Comparison of ENCODE assay signal across 8 mouse cellular contexts in genomic region chr7:96778601-96778969, GRCm38 (mm10).
A peak's percentile ranks its signal among the peaks of the same experiment; 100 is the strongest.
DNase-seq lines count a peak whose midpoint lies in the region; ATAC-seq and TF ChIP-seq lines count a peak whose summit lies in the region.

No protein-coding gene starts in this region.

- no peak overlapping the region for H3K9ac ChIP-seq in forebrain, postnatal 0 days
- H3K9ac ChIP-seq in forebrain, embryonic 12.5 days: no peak overlapping the region
- no peak overlapping the region for H3K9ac ChIP-seq in midbrain, postnatal 0 days (replicated peaks; ENCODE audit: low read length, poor library complexity, severe bottlenecking)
- H3K9ac ChIP-seq in midbrain, embryonic 16.5 days (ENCODE audit: low read depth, low read length): no peak overlapping the region

- H3K27me3 ChIP-seq in forebrain, postnatal 0 days (ENCODE audit: insufficient read depth, low read length): no peaks in the 10 kb centered on the region
- no peaks in the 10 kb centered on the region for H3K27me3 ChIP-seq in forebrain, embryonic 12.5 days
- H3K27me3 ChIP-seq in midbrain, postnatal 0 days (ENCODE audit: insufficient read depth, low read length): no peaks in the 10 kb centered on the region
- H3K27me3 ChIP-seq in midbrain, embryonic 16.5 days (ENCODE audit: control insufficient read depth, insufficient read depth, low read depth, low read length): no peaks in the 10 kb centered on the region

- 82% methylated on average over 3 of the region's 3 CpGs for WGBS in forebrain, postnatal 0 days
- WGBS in forebrain, embryonic 12.5 days: 76% methylated on average over 3 of the region's 3 CpGs
- WGBS in midbrain, postnatal 0 days: 77% methylated on average over 3 of the region's 3 CpGs
- 76% methylated on average over 3 of the region's 3 CpGs for WGBS in midbrain, embryonic 16.5 days

- TF ChIP-seq CTCF in forebrain, postnatal 0 days (IDR thresholded peaks at IDR 0.05; ENCODE audit: low read depth): peak; percentile 51
- TF ChIP-seq CTCF in midbrain, postnatal 0 days (IDR thresholded peaks at IDR 0.05): peak; percentile 63

- H3K4me2 ChIP-seq in forebrain, postnatal 0 days (ENCODE audit: low read depth): no peak overlapping the region
- H3K4me2 ChIP-seq in forebrain, embryonic 12.5 days: no peak overlapping the region
- H3K4me2 ChIP-seq in midbrain, postnatal 0 days (ENCODE audit: low read depth, low read length, poor library complexity, severe bottlenecking): no peak overlapping the region
- no peak overlapping the region for H3K4me2 ChIP-seq in midbrain, embryonic 16.5 days (ENCODE audit: low read length)

- no peak for ATAC-seq in forebrain, postnatal 0 days
- no peak for ATAC-seq in forebrain, embryonic 12.5 days (ENCODE audit: low FRiP score)
- ATAC-seq in midbrain, postnatal 0 days (ENCODE audit: low FRiP score): no peak
- ATAC-seq in midbrain, embryonic 16.5 days: no peak
- no peak for ATAC-seq in activated CD4-positive, CD25-positive, alpha-beta regulatory T cell, adult 4 months

- peaks cover 3% of the 10 kb centered on the region; the same call in 1 of the 2 replicates for H3K4me1 ChIP-seq in forebrain, postnatal 0 days (ENCODE audit: insufficient read depth)
- peaks cover 22% of the 10 kb centered on the region; the same call in 1 of the 2 replicates for H3K4me1 ChIP-seq in forebrain, embryonic 12.5 days
- no peaks in the 10 kb centered on the region for H3K4me1 ChIP-seq in midbrain, postnatal 0 days (ENCODE audit: insufficient read depth, low read length)
- no peaks in the 10 kb centered on the region for H3K4me1 ChIP-seq in midbrain, embryonic 16.5 days (ENCODE audit: control insufficient read depth, insufficient read depth, low read length)

- H3K27ac ChIP-seq in forebrain, postnatal 0 days (ENCODE audit: low read depth, low read length): no peak overlapping the region
- H3K27ac ChIP-seq in forebrain, embryonic 12.5 days: no peak overlapping the region
- no peak overlapping the region for H3K27ac ChIP-seq in midbrain, postnatal 0 days (ENCODE audit: low read depth, low read length)
- no peak overlapping the region for H3K27ac ChIP-seq in midbrain, embryonic 16.5 days (ENCODE audit: low read length)

- H3K36me3 ChIP-seq in forebrain, postnatal 0 days (ENCODE audit: insufficient read depth): no peaks in the 10 kb centered on the region; the same call in 1 of the 2 replicates
- 0 out of 2 replicates have a peak, but pooled peaks cover 13% of the 10 kb centered on the region for H3K36me3 ChIP-seq in forebrain, embryonic 12.5 days (replicated peaks)
- 0 out of 2 replicates have a peak, but pooled peaks cover 3% of the 10 kb centered on the region for H3K36me3 ChIP-seq in midbrain, postnatal 0 days (ENCODE audit: insufficient read depth, low read length)
- H3K36me3 ChIP-seq in midbrain, embryonic 16.5 days (ENCODE audit: control insufficient read depth, insufficient read depth, low read length): no peaks in the 10 kb centered on the region

- H3K9me3 ChIP-seq in forebrain, postnatal 0 days (ENCODE audit: low read length): no peaks in the 10 kb centered on the region
- no peaks in the 10 kb centered on the region for H3K9me3 ChIP-seq in forebrain, embryonic 12.5 days
- H3K9me3 ChIP-seq in midbrain, postnatal 0 days (ENCODE audit: low read length): no peaks in the 10 kb centered on the region
- H3K9me3 ChIP-seq in midbrain, embryonic 16.5 days (replicated peaks; ENCODE audit: control insufficient read depth, low read length, poor library complexity, severe bottlenecking): no peaks in the 10 kb centered on the region

- no peak for DNase-seq in forebrain, postnatal 0 days
- no peak for DNase-seq in midbrain, postnatal 0 days (ENCODE audit: low spot score)
- DNase-seq in heart, postnatal 4 days: peak; percentile 54
- DNase-seq in spleen, postnatal 4 days (ENCODE audit: low spot score in 2 of 2): peak; percentile 76 to 83
- no peak for DNase-seq in cerebellum, adult 9-10 months

- H3K4me3 ChIP-seq in forebrain, postnatal 0 days (ENCODE audit: low read depth, low read length): no peak overlapping the region
- H3K4me3 ChIP-seq in forebrain, embryonic 12.5 days (replicated peaks): no peak overlapping the region
- H3K4me3 ChIP-seq in midbrain, postnatal 0 days (ENCODE audit: low read depth, low read length): no peak overlapping the region
- H3K4me3 ChIP-seq in midbrain, embryonic 16.5 days (ENCODE audit: low read depth, low read length): no peak overlapping the region

Comparison
In these comparisons a context has a peak if more than half of its experiments do, and no peak if none do; other contexts are left out.
1. DNase-seq: peak in heart, postnatal 4 days (single experiment) and spleen, postnatal 4 days (2 of 2); none in forebrain, postnatal 0 days (single experiment), midbrain, postnatal 0 days (single experiment) and cerebellum, adult 9-10 months (single experiment).